25 mouse cellular contexts compared by ENCODE assay signal in the genomic region with DNA sequence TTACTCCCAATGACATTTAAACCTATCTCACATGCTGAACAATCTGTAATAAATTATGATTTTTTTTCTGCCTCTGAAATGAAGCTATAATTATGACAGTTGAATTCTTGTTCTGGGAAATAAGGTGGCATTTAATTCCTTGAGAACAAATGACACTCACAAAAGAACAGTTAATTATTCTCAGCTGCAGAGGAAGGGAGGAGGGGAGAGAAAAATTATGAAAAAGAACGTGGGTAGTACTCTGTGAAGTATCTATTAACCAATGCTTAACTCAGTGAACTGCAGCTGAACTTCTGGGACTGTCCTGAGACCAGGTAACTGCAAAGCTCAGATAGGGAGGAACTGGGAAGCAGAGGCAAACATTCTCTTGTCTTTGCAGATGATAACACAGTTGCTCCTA.
A peak's percentile ranks its signal among the peaks of the same experiment; 100 is the strongest.
DNase-seq lines count a peak whose midpoint lies in the region; ATAC-seq and TF ChIP-seq lines count a peak whose summit lies in the region.
"Had no signal": no experiment of that assay in that cellular context is flagged by ENCODE, and none has a peak within 500 bp of the region (broad histone marks: within the 10 kb centered on the region; RNA-seq: fewer than 3 reads in every experiment).

No protein-coding gene starts in this region.

- peak; percentile 72 for DNase-seq in kidney, adult 2 months
- peak; percentile 17 for DNase-seq in Muller cell, postnatal 12 days (ENCODE audit: inconsistent ontology term)
- peak; percentile 61 for DNase-seq in brain, adult 2 months (ENCODE audit: low read depth, low spot score)
- DNase-seq in forebrain, postnatal 0 days: peak; percentile 43
- DNase-seq in ovary, postnatal 14 days (ENCODE audit: low spot score): no peak
- DNase-seq: adrenal gland, adult 8-10 months; cerebellum, adult 11 months; cerebellum, adult 9-10 months; cerebellum, postnatal 36 days; gastrocnemius, adult 2 months; gastrocnemius, postnatal 36 days; heart, adult 18-20 months; kidney, postnatal 36 days; liver; lung, adult 2 months; lung, postnatal 14 days; right cerebral cortex, postnatal 25 days had no signal

- TF ChIP-seq CTCF in kidney, adult 2 months (conservative IDR thresholded peaks at IDR 0.05; ENCODE audit: insufficient read depth, insufficient read length, low read depth, low read length): no peak
- no peak for TF ChIP-seq CTCF in forebrain, postnatal 0 days (IDR thresholded peaks at IDR 0.05; ENCODE audit: low read depth)

- TF ChIP-seq POLR2A in kidney, adult 2 months (IDR thresholded peaks at IDR 0.05; ENCODE audit: low read depth, low read length): no peak

- no peak overlapping the region for H3K27ac ChIP-seq in kidney, adult 2 months (ENCODE audit: insufficient read depth, low read depth, low read length)
- no peak overlapping the region for H3K27ac ChIP-seq in kidney, embryonic 16.5 days (ENCODE audit: low read length)
- peak overlapping the region; percentile 47 for H3K27ac ChIP-seq in forebrain, postnatal 0 days (ENCODE audit: low read depth, low read length)
- H3K27ac ChIP-seq: gastrocnemius, adult 2 months; kidney, embryonic 15.5 days; liver, embryonic 14.5 days; stomach, embryonic 15.5 days had no signal

- no peaks in the 10 kb centered on the region for H3K36me3 ChIP-seq in kidney, adult 2 months (ENCODE audit: control insufficient read depth, insufficient read depth, low read length)
- no peaks in the 10 kb centered on the region for H3K36me3 ChIP-seq in kidney, embryonic 16.5 days (ENCODE audit: insufficient read depth, low read length)
- H3K36me3 ChIP-seq in forebrain, postnatal 0 days (ENCODE audit: insufficient read depth): no peaks in the 10 kb centered on the region
- H3K36me3 ChIP-seq: heart, embryonic 12.5 days; kidney, embryonic 15.5 days; stomach, embryonic 15.5 days had no signal

- no peaks in the 10 kb centered on the region for H3K27me3 ChIP-seq in kidney, adult 2 months (replicated peaks; ENCODE audit: control insufficient read depth, insufficient read depth, low read length)
- no peaks in the 10 kb centered on the region for H3K27me3 ChIP-seq in kidney, embryonic 16.5 days (ENCODE audit: insufficient read depth, low read length)
- no peaks in the 10 kb centered on the region for H3K27me3 ChIP-seq in forebrain, postnatal 0 days (ENCODE audit: insufficient read depth, low read length)
- H3K27me3 ChIP-seq: CH12.LX; heart, embryonic 12.5 days; kidney, embryonic 15.5 days; stomach, embryonic 15.5 days had no signal

- H3K4me1 ChIP-seq in kidney, adult 2 months (ENCODE audit: control insufficient read depth, insufficient read depth, low read length): 0 out of 2 replicates have a peak, but pooled peaks cover 2% of the 10 kb centered on the region
- H3K4me1 ChIP-seq in kidney, embryonic 16.5 days (ENCODE audit: insufficient read depth, low read length): no peaks in the 10 kb centered on the region
- H3K4me1 ChIP-seq in forebrain, postnatal 0 days (ENCODE audit: insufficient read depth): 0 out of 2 replicates have a peak, but pooled peaks cover 15% of the 10 kb centered on the region
- H3K4me1 ChIP-seq: heart, embryonic 12.5 days; kidney, embryonic 15.5 days; stomach, embryonic 15.5 days had no signal

- H3K9ac ChIP-seq in kidney, embryonic 16.5 days (replicated peaks; ENCODE audit: low read length): no peak overlapping the region
- H3K9ac ChIP-seq in forebrain, postnatal 0 days: no peak overlapping the region
- H3K9ac ChIP-seq: heart, embryonic 12.5 days; kidney, embryonic 15.5 days; liver, embryonic 14.5 days; stomach, embryonic 15.5 days had no signal

- H3K4me3 ChIP-seq in kidney, adult 2 months (ENCODE audit: insufficient read depth, low read depth, low read length): no peak overlapping the region
- H3K4me3 ChIP-seq in kidney, embryonic 16.5 days (ENCODE audit: low read length): no peak overlapping the region
- H3K4me3 ChIP-seq in forebrain, postnatal 0 days (ENCODE audit: low read depth, low read length): no peak overlapping the region
- H3K4me3 ChIP-seq: gastrocnemius, adult 2 months; heart, embryonic 12.5 days; kidney, embryonic 15.5 days; layer of hippocampus, adult 2 months; stomach, embryonic 15.5 days had no signal

- 18% methylated on average over 1 of the region's 1 CpGs for WGBS in kidney, adult 2 months
- WGBS in kidney, embryonic 16.5 days: 22% methylated on average over 1 of the region's 1 CpGs
- WGBS in forebrain, postnatal 0 days: 23% methylated on average over 1 of the region's 1 CpGs

- ATAC-seq in kidney, embryonic 16.5 days (ENCODE audit: low FRiP score, low TSS enrichment): no peak
- peak; percentile 89 for ATAC-seq in forebrain, postnatal 0 days
- ATAC-seq: intestine, embryonic 16.5 days had no signal

- H3K9me3 ChIP-seq in kidney, embryonic 16.5 days (ENCODE audit: low read length): no peaks in the 10 kb centered on the region
- H3K9me3 ChIP-seq in forebrain, postnatal 0 days (ENCODE audit: low read length): no peaks in the 10 kb centered on the region
- H3K9me3 ChIP-seq: heart, embryonic 12.5 days; kidney, embryonic 15.5 days; stomach, embryonic 15.5 days had no signal

- no peak overlapping the region for H3K4me2 ChIP-seq in kidney, embryonic 16.5 days (replicated peaks; ENCODE audit: low read depth, low read length)
- no peak overlapping the region for H3K4me2 ChIP-seq in forebrain, postnatal 0 days (ENCODE audit: low read depth)
- H3K4me2 ChIP-seq: heart, embryonic 12.5 days; kidney, embryonic 15.5 days; stomach, embryonic 15.5 days had no signal
